Mouse (Mus musculus): ENCODE measurements around the gene Adra1b. TPM values are rescaled to one million over a fixed set of nuclear protein-coding genes. Genes with fewer than 3 reads are reported as not detected.

The Adra1b gene
- polyA plus RNA-seq, 1 experiment = 4.0 TPM

DNA sequence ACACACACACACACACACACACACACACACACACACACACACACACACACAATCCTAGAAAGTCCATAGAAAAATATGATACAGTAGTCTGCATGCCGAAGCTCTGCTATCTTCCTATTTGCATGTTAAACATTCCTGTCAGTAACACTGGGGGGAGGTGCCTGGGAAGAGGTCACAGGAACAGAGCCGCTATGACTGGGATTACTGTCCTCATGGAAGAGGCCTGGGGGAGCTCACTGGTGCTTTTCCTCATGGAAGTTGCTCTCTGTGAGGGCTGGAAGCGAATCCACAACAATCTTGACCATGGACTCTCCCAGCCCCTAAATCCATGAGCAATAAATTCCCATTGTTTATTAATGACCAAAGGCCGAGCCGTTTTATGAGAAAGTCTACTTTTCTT is 77.7 kb downstream of the Adra1b start:
- WGBS = 87% methylated on average over 5 of the region's 5 CpGs
- Histone ChIP-seq H3K27ac (ENCODE audit: insufficient read depth, low read length) (no peak overlapping the region), H3K4me3 (ENCODE audit: extremely low read depth, insufficient read depth, insufficient read length) (no peak overlapping the region), H3K27me3 (ENCODE audit: control insufficient read depth, insufficient read depth, low read length) (no peaks in the 10 kb centered on the region), H3K4me1 (ENCODE audit: control insufficient read depth, insufficient read depth, insufficient read length) (no peaks in the 10 kb centered on the region), H3K36me3 (ENCODE audit: control insufficient read depth, insufficient read depth, low read length) (no peaks in the 10 kb centered on the region)
- TF ChIP-seq POLR2A (IDR thresholded peaks at IDR 0.05; ENCODE audit: low read depth, low read length) (no peak), CTCF (IDR thresholded peaks at IDR 0.05; ENCODE audit: extremely low read depth, insufficient read depth, insufficient read length, insufficient replicate concordance) (no peak)
- DNase-seq (ENCODE audit: low read depth in 1 of 2, low spot score in 2 of 2) = no peak

DNA sequence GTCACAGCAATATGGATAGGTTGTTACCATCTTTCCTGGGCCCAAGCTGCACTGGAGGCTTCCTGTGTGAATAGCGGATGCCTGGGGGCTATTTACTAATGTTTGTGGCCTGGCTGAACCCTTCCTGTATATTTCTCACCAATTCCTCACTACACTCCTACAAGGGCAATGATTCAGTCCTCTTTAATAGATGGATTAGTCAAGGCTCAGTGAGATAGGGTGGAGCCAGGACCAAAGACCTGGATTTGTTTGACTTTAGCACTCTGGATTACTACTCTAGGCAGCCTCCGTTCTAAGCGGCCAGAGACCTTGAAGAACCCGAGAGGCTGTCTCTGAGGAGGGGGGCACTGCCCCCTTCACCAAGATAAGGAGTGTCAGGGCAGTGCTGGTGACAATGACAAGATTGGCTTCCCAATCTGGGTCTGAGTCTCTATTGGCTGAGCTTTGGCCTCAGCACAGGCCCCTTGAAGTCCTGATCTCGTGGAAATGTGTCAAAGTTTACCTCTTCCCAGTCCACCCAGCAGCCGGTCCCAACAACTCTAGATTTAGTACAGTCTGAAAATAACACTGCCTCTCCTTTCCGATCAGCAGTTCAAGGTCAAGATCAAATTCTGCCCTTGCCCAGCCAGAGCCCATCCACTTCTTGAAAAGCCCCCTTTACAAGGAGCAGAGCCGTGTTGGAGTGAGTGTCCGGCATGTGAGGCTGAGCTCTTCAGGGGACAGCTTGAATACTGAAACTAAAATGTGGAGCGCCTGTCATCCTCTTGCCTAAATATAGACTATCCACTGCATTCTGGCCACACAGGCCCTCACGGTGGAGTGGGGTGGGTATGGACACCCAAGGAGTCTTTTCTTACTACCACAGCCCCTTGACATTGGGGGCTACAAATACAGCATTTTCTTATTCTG is 80.2 kb downstream of the Adra1b start:
- no peaks in the 10 kb centered on the region for H3K36me3 ChIP-seq (ENCODE audit: control insufficient read depth, insufficient read depth, low read length)
- 84% methylated on average over 11 of the region's 11 CpGs for WGBS
- no peak for TF ChIP-seq CTCF (IDR thresholded peaks at IDR 0.05; ENCODE audit: extremely low read depth, insufficient read depth, insufficient read length, insufficient replicate concordance)
- TF ChIP-seq POLR2A (IDR thresholded peaks at IDR 0.05; ENCODE audit: low read depth, low read length) = no peak
- H3K27me3 ChIP-seq (ENCODE audit: control insufficient read depth, insufficient read depth, low read length) = no peaks in the 10 kb centered on the region
- no peaks in the 10 kb centered on the region for H3K4me1 ChIP-seq (ENCODE audit: control insufficient read depth, insufficient read depth, insufficient read length)
- DNase-seq (ENCODE audit: low read depth in 1 of 2, low spot score in 2 of 2) = no peak
- peak overlapping the region; percentile 29; the same call in 1 of the 2 replicates for H3K27ac ChIP-seq (ENCODE audit: insufficient read depth, low read length)
- no peak overlapping the region for H3K4me3 ChIP-seq (ENCODE audit: extremely low read depth, insufficient read depth, insufficient read length)

DNA sequence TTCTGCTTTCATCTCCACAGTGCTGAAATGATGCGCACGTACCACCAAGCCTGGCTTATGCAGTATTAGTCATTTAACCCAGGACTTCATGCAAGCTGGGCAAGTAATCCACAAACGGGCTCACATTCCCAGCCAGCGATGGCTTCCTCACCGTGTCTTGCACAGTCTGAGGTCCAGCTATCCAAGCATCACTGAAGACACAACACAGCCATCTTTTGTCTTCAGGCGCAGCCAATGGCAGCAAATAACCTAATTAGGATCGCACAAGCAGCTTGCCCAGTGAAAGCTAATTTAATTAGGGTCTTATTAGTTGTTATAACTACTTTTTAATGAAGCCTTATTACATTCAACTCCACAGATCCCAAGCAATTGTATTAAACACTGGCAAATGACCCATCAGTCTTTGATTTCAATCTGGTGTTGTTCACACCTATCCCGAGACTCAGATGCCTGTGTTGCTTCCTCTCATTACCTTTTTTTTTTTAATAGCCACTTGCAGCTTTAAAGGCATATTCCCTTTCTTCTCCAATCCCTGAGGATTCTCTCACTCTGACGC is 83.6 kb downstream of the Adra1b start:
- DNase-seq (ENCODE audit: low read depth in 1 of 2, low spot score in 2 of 2) = no peak
- 80% methylated on average over 9 of the region's 9 CpGs for WGBS
- TF ChIP-seq CTCF (IDR thresholded peaks at IDR 0.05; ENCODE audit: extremely low read depth, insufficient read depth, insufficient read length, insufficient replicate concordance) = no peak
- TF ChIP-seq POLR2A (IDR thresholded peaks at IDR 0.05; ENCODE audit: low read depth, low read length) = no peak

DNA sequence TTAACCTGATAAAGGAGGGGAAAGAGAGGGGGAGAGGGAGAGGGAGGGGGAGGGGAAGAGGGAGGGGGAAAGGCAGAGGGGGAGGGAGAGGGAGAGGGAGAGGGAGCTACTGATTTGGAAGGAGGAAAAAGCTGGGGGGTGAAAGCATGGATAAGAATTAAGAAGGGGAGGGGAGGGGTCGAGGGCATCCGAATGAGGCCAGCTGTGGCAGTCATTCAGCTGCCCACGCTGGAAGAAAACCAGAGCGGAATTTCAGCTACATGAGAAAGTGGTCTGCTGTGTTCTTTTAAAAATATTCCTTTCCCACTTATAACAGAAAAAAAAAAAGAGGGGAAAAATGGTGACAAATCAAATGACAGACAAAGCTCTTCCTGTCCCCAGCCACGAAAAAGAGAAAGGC is 88.5 kb downstream of the Adra1b start:
- no peak overlapping the region for H3K27ac ChIP-seq (ENCODE audit: insufficient read depth, low read length)
- 60% methylated on average over 5 of the region's 5 CpGs for WGBS

More for the DNA sequence above, 83.6 kb downstream of the Adra1b start:
- H3K4me3 ChIP-seq (ENCODE audit: extremely low read depth, insufficient read depth, insufficient read length) = no peak overlapping the region
- H3K36me3 ChIP-seq (ENCODE audit: control insufficient read depth, insufficient read depth, low read length) = no peaks in the 10 kb centered on the region
- H3K4me1 ChIP-seq (ENCODE audit: control insufficient read depth, insufficient read depth, insufficient read length) = no peaks in the 10 kb centered on the region
- H3K27ac ChIP-seq (ENCODE audit: insufficient read depth, low read length) = no peak overlapping the region
- H3K27me3 ChIP-seq (ENCODE audit: control insufficient read depth, insufficient read depth, low read length) = no peaks in the 10 kb centered on the region

DNA sequence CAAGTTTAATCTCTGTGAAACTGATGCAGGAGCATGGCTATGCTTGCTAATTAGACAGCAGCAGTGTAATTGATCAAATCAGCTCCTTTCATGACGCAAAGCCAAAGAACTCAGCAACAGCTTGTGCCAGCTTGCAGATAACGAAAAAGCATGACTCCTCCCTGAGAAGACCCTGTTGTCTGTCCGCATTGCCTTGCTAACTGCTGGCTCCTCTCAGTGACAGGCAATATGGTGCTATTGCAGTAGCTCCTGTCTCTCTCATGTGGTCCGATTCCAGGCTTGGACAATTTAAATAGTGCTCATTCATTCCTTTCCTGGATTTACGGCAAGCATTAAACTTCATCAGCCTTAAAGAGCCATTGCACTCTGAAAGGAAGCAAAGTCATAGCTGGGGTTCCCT is 93.3 kb downstream of the Adra1b start:
- Histone ChIP-seq H3K36me3 (ENCODE audit: control insufficient read depth, insufficient read depth, low read length) (no peaks in the 10 kb centered on the region), H3K4me1 (ENCODE audit: control insufficient read depth, insufficient read depth, insufficient read length) (no peaks in the 10 kb centered on the region), H3K27ac (ENCODE audit: insufficient read depth, low read length) (no peak overlapping the region), H3K27me3 (ENCODE audit: control insufficient read depth, insufficient read depth, low read length) (no peaks in the 10 kb centered on the region), H3K4me3 (ENCODE audit: extremely low read depth, insufficient read depth, insufficient read length) (no peak overlapping the region)
- no peak for DNase-seq (ENCODE audit: low read depth in 1 of 2, low spot score in 2 of 2)
- TF ChIP-seq POLR2A (IDR thresholded peaks at IDR 0.05; ENCODE audit: low read depth, low read length) = no peak
- no peak for TF ChIP-seq CTCF (IDR thresholded peaks at IDR 0.05; ENCODE audit: extremely low read depth, insufficient read depth, insufficient read length, insufficient replicate concordance)
- 88% methylated on average over 5 of the region's 5 CpGs for whole genome bisulfite sequencing

More for the DNA sequence above, 88.5 kb downstream of the Adra1b start:
- TF ChIP-seq POLR2A (IDR thresholded peaks at IDR 0.05; ENCODE audit: low read depth, low read length) (no peak), CTCF (IDR thresholded peaks at IDR 0.05; ENCODE audit: extremely low read depth, insufficient read depth, insufficient read length, insufficient replicate concordance) (no peak)
- Histone ChIP-seq H3K27me3 (ENCODE audit: control insufficient read depth, insufficient read depth, low read length) (no peaks in the 10 kb centered on the region), H3K4me3 (ENCODE audit: extremely low read depth, insufficient read depth, insufficient read length) (no peak overlapping the region), H3K4me1 (ENCODE audit: control insufficient read depth, insufficient read depth, insufficient read length) (no peaks in the 10 kb centered on the region), H3K36me3 (ENCODE audit: control insufficient read depth, insufficient read depth, low read length) (no peaks in the 10 kb centered on the region)
- DNase-seq (ENCODE audit: low read depth in 1 of 2, low spot score in 2 of 2) = no peak

DNA sequence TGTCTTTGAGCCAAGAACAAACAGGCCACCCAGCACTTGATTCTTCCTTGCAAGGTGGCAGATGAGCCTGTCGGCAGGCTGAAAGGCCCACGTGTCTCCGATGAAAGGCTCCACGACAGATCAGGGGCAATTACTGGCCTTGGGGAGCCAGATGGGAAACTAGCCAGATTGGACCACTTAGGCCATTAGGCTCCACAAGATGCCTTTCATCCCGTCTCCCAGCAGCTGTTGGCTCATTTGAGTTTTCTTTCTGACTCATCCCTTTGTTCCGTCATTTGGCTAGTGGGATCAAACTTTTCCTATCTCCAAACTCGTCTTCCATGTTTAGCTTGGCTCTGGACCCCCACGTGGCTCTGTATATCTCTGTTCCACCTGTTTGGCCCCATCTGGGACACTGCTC is 105.0 kb downstream of the Adra1b start:
- Histone ChIP-seq H3K27ac (ENCODE audit: insufficient read depth, low read length) (no peak overlapping the region), H3K36me3 (ENCODE audit: control insufficient read depth, insufficient read depth, low read length) (no peaks in the 10 kb centered on the region), H3K4me3 (ENCODE audit: extremely low read depth, insufficient read depth, insufficient read length) (no peak overlapping the region), H3K27me3 (ENCODE audit: control insufficient read depth, insufficient read depth, low read length) (no peaks in the 10 kb centered on the region), H3K4me1 (ENCODE audit: control insufficient read depth, insufficient read depth, insufficient read length) (no peaks in the 10 kb centered on the region)
- WGBS = 61% methylated on average over 8 of the region's 8 CpGs
- no peak for DNase-seq (ENCODE audit: low read depth in 1 of 2, low spot score in 2 of 2)
- TF ChIP-seq CTCF (IDR thresholded peaks at IDR 0.05; ENCODE audit: extremely low read depth, insufficient read depth, insufficient read length, insufficient replicate concordance) (no peak), POLR2A (IDR thresholded peaks at IDR 0.05; ENCODE audit: low read depth, low read length) (no peak)

DNA sequence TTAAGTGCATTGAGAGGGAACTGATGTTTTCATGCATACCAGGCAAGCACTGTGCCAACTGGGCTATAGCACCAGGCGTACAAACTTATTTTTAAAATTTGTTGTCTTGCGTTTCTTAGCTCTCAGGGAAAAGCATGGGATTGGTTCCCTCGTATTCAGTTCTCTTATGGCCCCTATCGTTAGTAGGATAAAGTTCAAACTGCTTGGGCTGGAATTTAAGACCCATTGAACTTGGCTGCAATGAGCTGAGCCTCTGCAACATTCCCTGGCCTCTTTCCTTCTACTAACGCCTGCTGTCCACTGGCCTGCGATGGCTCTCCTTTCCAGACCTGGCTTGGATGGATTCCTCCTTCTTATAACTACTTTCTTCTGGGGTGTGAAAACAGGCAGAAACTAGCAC is 110.6 kb downstream of the Adra1b start:
- no peak overlapping the region for H3K4me3 ChIP-seq (ENCODE audit: extremely low read depth, insufficient read depth, insufficient read length)
- H3K4me1 ChIP-seq (ENCODE audit: control insufficient read depth, insufficient read depth, insufficient read length) = no peaks in the 10 kb centered on the region
- TF ChIP-seq CTCF (IDR thresholded peaks at IDR 0.05; ENCODE audit: extremely low read depth, insufficient read depth, insufficient read length, insufficient replicate concordance) (no peak), POLR2A (IDR thresholded peaks at IDR 0.05; ENCODE audit: low read depth, low read length) (no peak)
- WGBS = 91% methylated on average over 6 of the region's 6 CpGs
- H3K36me3 ChIP-seq (ENCODE audit: control insufficient read depth, insufficient read depth, low read length) = no peaks in the 10 kb centered on the region
- H3K27me3 ChIP-seq (ENCODE audit: control insufficient read depth, insufficient read depth, low read length) = no peaks in the 10 kb centered on the region
- no peak for DNase-seq (ENCODE audit: low read depth in 1 of 2, low spot score in 2 of 2)
- H3K27ac ChIP-seq (ENCODE audit: insufficient read depth, low read length) = no peak overlapping the region
